Mouse (Mus musculus): ENCODE results near the gene Tspan32. TPM values are rescaled to one million over a fixed set of nuclear protein-coding genes. Genes with fewer than 3 reads are reported as not detected.

Gene Tspan32
- polyA plus RNA-seq, 1 experiment = 59.5 TPM

DNA sequence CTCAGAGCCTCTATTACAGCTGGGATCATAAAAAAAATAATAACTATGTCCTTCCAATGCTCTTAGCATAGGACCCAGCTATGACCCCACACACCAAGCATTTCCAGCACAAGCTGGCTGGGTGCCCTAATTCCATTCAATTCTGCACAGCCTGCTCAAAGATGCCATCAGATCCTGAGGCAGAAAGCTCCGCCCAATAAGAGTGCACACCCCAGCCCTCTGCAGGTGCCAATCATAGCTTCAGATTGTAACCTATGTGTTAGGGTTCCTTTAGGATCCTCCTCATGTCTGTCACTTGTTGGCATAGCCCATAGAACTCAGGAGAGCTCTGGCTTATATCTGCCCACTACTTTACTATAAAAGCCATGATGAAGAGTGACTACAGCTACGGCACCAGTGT is 7.8 kb upstream of the Tspan32 start:
- no peak overlapping the region for H3K4me2 ChIP-seq (ENCODE audit: low read depth)
- no peak overlapping the region for H3K4me3 ChIP-seq
- no peak overlapping the region for H3ac ChIP-seq (ENCODE audit: control insufficient read depth, insufficient read length)
- H3K79me2 ChIP-seq (ENCODE audit: control insufficient read depth, insufficient read depth) = no peaks in the 10 kb centered on the region
- no peak for TF ChIP-seq USF1 (IDR thresholded peaks at IDR 0.05; ENCODE audit: low read depth)
- TF ChIP-seq CEBPB (IDR thresholded peaks at IDR 0.05; ENCODE audit: insufficient read depth, poor library complexity, severe bottlenecking) = no peak
- TF ChIP-seq REST (IDR thresholded peaks at IDR 0.05; ENCODE audit: insufficient read depth, insufficient read length) = no peak
- TF ChIP-seq POLR2AphosphoS2 (IDR thresholded peaks at IDR 0.05; ENCODE audit: insufficient read length, low read depth) = no peak
- TF ChIP-seq TCF12 (IDR thresholded peaks at IDR 0.05; ENCODE audit: insufficient read depth, poor library complexity, severe bottlenecking) = no peak
- no peak for TF ChIP-seq SRF (IDR thresholded peaks at IDR 0.05; ENCODE audit: control insufficient read depth, insufficient read length, low read depth)
- TF ChIP-seq POLR2A (IDR thresholded peaks at IDR 0.05; ENCODE audit: insufficient read length, low read depth) = no peak
- no peak for TF ChIP-seq MAX (IDR thresholded peaks at IDR 0.05; ENCODE audit: low read depth)
- no peak for TF ChIP-seq TCF3 (IDR thresholded peaks at IDR 0.05; ENCODE audit: insufficient read length, low read depth)
- no peak for TF ChIP-seq MYOD1 (IDR thresholded peaks at IDR 0.05; ENCODE audit: control insufficient read depth in 1 of 3, insufficient read length in 2 of 3, low read depth in 2 of 3)
- no peak for TF ChIP-seq MYOG (IDR thresholded peaks at IDR 0.05; ENCODE audit: control insufficient read depth in 1 of 3, insufficient read depth in 1 of 3, insufficient read length in 2 of 3, low read depth in 2 of 3)
- no peak for TF ChIP-seq E2F4 (IDR thresholded peaks at IDR 0.05; ENCODE audit: insufficient read depth)
- peaks cover 16% of the 10 kb centered on the region for H3K27me3 ChIP-seq (ENCODE audit: control insufficient read depth, insufficient read depth, insufficient read length)
- H3K36me3 ChIP-seq (ENCODE audit: control insufficient read depth, insufficient read depth) = no peaks in the 10 kb centered on the region

GRCm38 (mm10) chr7:142997403-142998150 is 7.3 kb upstream of the Tspan32 start:
- H3K79me2 ChIP-seq (ENCODE audit: control insufficient read depth, insufficient read depth) = no peaks in the 10 kb centered on the region
- H3ac ChIP-seq (ENCODE audit: control insufficient read depth, insufficient read length) = no peak overlapping the region
- H3K4me3 ChIP-seq = no peak overlapping the region
- peaks cover 10% of the 10 kb centered on the region for H3K27me3 ChIP-seq (ENCODE audit: control insufficient read depth, insufficient read depth, insufficient read length)
- no peak overlapping the region for H3K4me2 ChIP-seq (ENCODE audit: low read depth)
- TF ChIP-seq MYOG (IDR thresholded peaks at IDR 0.05; ENCODE audit: control insufficient read depth in 1 of 3, insufficient read depth in 1 of 3, insufficient read length in 2 of 3, low read depth in 2 of 3) (peak in 1 of 3 experiments; percentile 44), MYOD1 (IDR thresholded peaks at IDR 0.05; ENCODE audit: control insufficient read depth in 1 of 3, insufficient read length in 2 of 3, low read depth in 2 of 3) (no peak), E2F4 (IDR thresholded peaks at IDR 0.05; ENCODE audit: insufficient read depth) (no peak)
- no peaks in the 10 kb centered on the region for H3K36me3 ChIP-seq (ENCODE audit: control insufficient read depth, insufficient read depth)

DNA sequence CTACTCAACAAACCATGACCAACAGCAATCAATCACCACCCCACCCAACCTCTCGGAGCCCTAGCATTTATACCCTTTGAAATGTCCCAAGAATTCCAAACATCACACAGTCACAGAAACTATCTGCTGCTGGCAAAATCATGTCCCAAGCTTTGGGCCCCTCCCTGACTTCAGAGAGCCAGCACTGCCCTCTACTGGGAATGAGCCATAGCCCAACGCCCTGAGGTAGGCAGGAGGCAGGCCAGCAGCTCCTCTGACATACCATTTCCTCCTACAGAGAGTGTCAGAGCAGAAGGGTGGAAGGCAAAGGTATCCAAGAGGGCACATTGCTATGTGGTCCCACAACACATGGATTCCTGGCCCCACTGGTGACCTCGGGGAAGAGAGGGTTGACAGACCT is 2.2 kb upstream of the Tspan32 start:
- H3K4me3 ChIP-seq = no peak overlapping the region
- H3ac ChIP-seq (ENCODE audit: control insufficient read depth, insufficient read length) = no peak overlapping the region
- H3K79me2 ChIP-seq (ENCODE audit: control insufficient read depth, insufficient read depth) = no peaks in the 10 kb centered on the region
- no peak overlapping the region for H3K4me2 ChIP-seq (ENCODE audit: low read depth)
- no peak for TF ChIP-seq POLR2AphosphoS2 (IDR thresholded peaks at IDR 0.05; ENCODE audit: insufficient read length, low read depth)
- no peak for TF ChIP-seq REST (IDR thresholded peaks at IDR 0.05; ENCODE audit: insufficient read depth, insufficient read length)
- TF ChIP-seq SRF (IDR thresholded peaks at IDR 0.05; ENCODE audit: control insufficient read depth, insufficient read length, low read depth) = no peak
- no peak for TF ChIP-seq TCF12 (IDR thresholded peaks at IDR 0.05; ENCODE audit: insufficient read depth, poor library complexity, severe bottlenecking)
- TF ChIP-seq CEBPB (IDR thresholded peaks at IDR 0.05; ENCODE audit: insufficient read depth, poor library complexity, severe bottlenecking) = no peak
- no peak for TF ChIP-seq E2F4 (IDR thresholded peaks at IDR 0.05; ENCODE audit: insufficient read depth)
- TF ChIP-seq MYOG (IDR thresholded peaks at IDR 0.05; ENCODE audit: control insufficient read depth in 1 of 3, insufficient read depth in 1 of 3, insufficient read length in 2 of 3, low read depth in 2 of 3) = no peak
- TF ChIP-seq MYOD1 (IDR thresholded peaks at IDR 0.05; ENCODE audit: control insufficient read depth in 1 of 3, insufficient read length in 2 of 3, low read depth in 2 of 3) = no peak
- TF ChIP-seq POLR2A (IDR thresholded peaks at IDR 0.05; ENCODE audit: insufficient read length, low read depth) = no peak
- no peak for TF ChIP-seq MAX (IDR thresholded peaks at IDR 0.05; ENCODE audit: low read depth)
- no peak for TF ChIP-seq TCF3 (IDR thresholded peaks at IDR 0.05; ENCODE audit: insufficient read length, low read depth)
- TF ChIP-seq USF1 (IDR thresholded peaks at IDR 0.05; ENCODE audit: low read depth) = no peak
- H3K27me3 ChIP-seq (ENCODE audit: control insufficient read depth, insufficient read depth, insufficient read length) = no peaks in the 10 kb centered on the region
- H3K36me3 ChIP-seq (ENCODE audit: control insufficient read depth, insufficient read depth) = no peaks in the 10 kb centered on the region

- Histone ChIP-seq H3ac (ENCODE audit: control insufficient read depth, insufficient read length) (no peak overlapping the region), H3K27me3 (ENCODE audit: control insufficient read depth, insufficient read depth, insufficient read length) (no peaks in the 10 kb centered on the region), H3K4me3 (peak overlapping the region; percentile 27), H3K79me2 (ENCODE audit: control insufficient read depth, insufficient read depth) (no peaks in the 10 kb centered on the region), H3K4me2 (ENCODE audit: low read depth) (peak overlapping the region; percentile 81), H3K36me3 (ENCODE audit: control insufficient read depth, insufficient read depth) (no peaks in the 10 kb centered on the region)
- TF ChIP-seq REST (IDR thresholded peaks at IDR 0.05; ENCODE audit: insufficient read depth, insufficient read length) (no peak), E2F4 (IDR thresholded peaks at IDR 0.05; ENCODE audit: insufficient read depth) (no peak), POLR2A (IDR thresholded peaks at IDR 0.05; ENCODE audit: insufficient read length, low read depth) (no peak), TCF12 (IDR thresholded peaks at IDR 0.05; ENCODE audit: insufficient read depth, poor library complexity, severe bottlenecking) (no peak), USF1 (IDR thresholded peaks at IDR 0.05; ENCODE audit: low read depth) (no peak), MYOG (IDR thresholded peaks at IDR 0.05; ENCODE audit: control insufficient read depth in 1 of 3, insufficient read depth in 1 of 3, insufficient read length in 2 of 3, low read depth in 2 of 3) (no peak), CEBPB (IDR thresholded peaks at IDR 0.05; ENCODE audit: insufficient read depth, poor library complexity, severe bottlenecking) (no peak), TCF3 (IDR thresholded peaks at IDR 0.05; ENCODE audit: insufficient read length, low read depth) (no peak), MAX (IDR thresholded peaks at IDR 0.05; ENCODE audit: low read depth) (no peak), MYOD1 (IDR thresholded peaks at IDR 0.05; ENCODE audit: control insufficient read depth in 1 of 3, insufficient read length in 2 of 3, low read depth in 2 of 3) (no peak), SRF (IDR thresholded peaks at IDR 0.05; ENCODE audit: control insufficient read depth, insufficient read length, low read depth) (no peak), POLR2AphosphoS2 (IDR thresholded peaks at IDR 0.05; ENCODE audit: insufficient read length, low read depth) (no peak)
Observed at GRCm38 (mm10) chr7:143005344-143006096, 674 bp downstream of the Tspan32 start.
